Mouse (Mus musculus): ENCODE results near the gene Cuta.

Gene Cuta

GRCm38 (mm10) chr17:26884995-26885926 lies 54.1 kb downstream of the Cuta start:
- peak; percentile 77 for DNase-seq

All from thymus, postnatal 36 days (tissue).